Mouse (Mus musculus) olfactory bulb, adult 2 months (tissue): Measurements from ENCODE around the gene 4930402H24Rik.

Source experiments
- CTCF ChIP-seq: fragments of 200-500 bp; IDR thresholded peaks from 2 replicates; pipeline ENCODE4 v1.5.1; 2012; ENCODE audit warnings: low read depth, mild to moderate bottlenecking, low read length, moderate library complexity; ENCODE audit not compliant: insufficient read depth
- POLR2A ChIP-seq: fragments of 200-500 bp; IDR thresholded peaks from 2 replicates; pipeline ENCODE4 v1.6.1; 2012; ENCODE audit warnings: mild to moderate bottlenecking, low read depth, low read length, moderate library complexity; ENCODE audit not compliant: insufficient read depth

DNA sequence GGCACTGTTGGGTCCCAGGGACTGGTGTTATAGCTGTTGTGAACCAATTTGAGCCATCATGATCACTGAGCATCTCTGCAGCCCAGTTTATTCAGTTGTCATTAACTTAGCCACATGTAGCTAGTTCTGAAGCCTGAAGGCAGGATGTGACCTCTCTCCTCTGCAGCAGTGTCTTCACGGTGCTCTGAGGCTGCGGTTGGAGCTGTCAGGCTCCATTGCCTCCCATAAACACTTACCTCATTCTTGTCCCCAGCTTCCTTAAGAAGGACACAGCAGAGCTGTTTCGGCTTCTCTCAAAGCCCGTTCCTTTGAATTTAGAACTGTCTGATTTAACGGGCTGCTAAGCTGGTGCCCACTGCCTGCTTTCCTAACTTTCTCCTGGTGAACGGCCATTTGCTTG, 226.3 kb downstream of the 4930402H24Rik start:
- TF ChIP-seq CTCF (no peak), POLR2A (no peak)
